In the genomic region with DNA sequence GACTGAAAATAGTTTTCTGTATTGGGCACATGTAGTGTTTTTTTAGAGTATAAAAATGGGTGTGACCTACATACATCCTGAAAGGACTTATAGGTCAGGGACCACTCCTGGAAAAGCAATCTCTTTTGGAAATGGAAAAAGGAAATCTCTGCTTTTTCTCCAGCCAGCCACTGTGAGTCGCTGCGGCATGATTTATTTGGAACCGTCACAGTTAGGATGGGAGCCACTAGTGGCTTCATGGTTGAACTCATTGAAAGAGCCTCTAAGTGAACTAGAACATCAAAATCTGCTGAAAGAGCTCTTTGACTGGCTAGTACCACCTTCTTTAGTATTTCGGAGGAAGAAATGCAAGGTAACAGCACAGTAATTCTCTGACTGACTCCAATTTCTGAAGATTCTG, we compare ENCODE assay signal across 9 mouse cellular contexts.
A peak's percentile ranks its signal among the peaks of the same experiment; 100 is the strongest.
DNase-seq lines count a peak whose midpoint lies in the region; ATAC-seq and TF ChIP-seq lines count a peak whose summit lies in the region.
"Had no signal": no experiment of that assay in that cellular context is flagged by ENCODE, and none has a peak within 500 bp of the region (broad histone marks: within the 10 kb centered on the region; RNA-seq: fewer than 3 reads in every experiment).

No protein-coding gene starts in this region.

- no peak overlapping the region for H3K9ac ChIP-seq in kidney, embryonic 14.5 days (ENCODE audit: low read depth, low read length)
- H3K9ac ChIP-seq in ES-E14 (ENCODE audit: insufficient read depth, low read depth, low read length, poor library complexity, severe bottlenecking) = no peak overlapping the region
- H3K9ac ChIP-seq in hindbrain, postnatal 0 days (replicated peaks; ENCODE audit: low read length) = no peak overlapping the region

- H3K4me3 ChIP-seq in kidney, embryonic 14.5 days (ENCODE audit: low read length) = no peak overlapping the region
- no peak overlapping the region for H3K4me3 ChIP-seq in ES-E14 (ENCODE audit: insufficient read depth in 1 of 2, low read depth in 1 of 2, low read length in 2 of 2, poor library complexity in 1 of 2, severe bottlenecking in 1 of 2)
- H3K4me3 ChIP-seq in hindbrain, postnatal 0 days (ENCODE audit: low read length) = no peak overlapping the region
- H3K4me3 ChIP-seq in midbrain, embryonic 10.5 days = no peak overlapping the region

- no peaks in the 10 kb centered on the region for H3K9me3 ChIP-seq in kidney, embryonic 14.5 days (ENCODE audit: control insufficient read depth, low read length)
- H3K9me3 ChIP-seq in ES-E14 (ENCODE audit: control insufficient read depth, insufficient read depth, low read depth, low read length) = no peaks in the 10 kb centered on the region
- H3K9me3 ChIP-seq in hindbrain, postnatal 0 days (ENCODE audit: low read length) = no peaks in the 10 kb centered on the region
- no peaks in the 10 kb centered on the region for H3K9me3 ChIP-seq in midbrain, embryonic 10.5 days (replicated peaks)

- no peaks in the 10 kb centered on the region for H3K36me3 ChIP-seq in kidney, embryonic 14.5 days (ENCODE audit: control insufficient read depth, insufficient read depth, low read length)
- no peaks in the 10 kb centered on the region for H3K36me3 ChIP-seq in ES-E14 (ENCODE audit: control insufficient read depth, insufficient read depth, low read length, poor library complexity, severe bottlenecking)
- H3K36me3 ChIP-seq in hindbrain, postnatal 0 days (ENCODE audit: insufficient read depth, low read length) = no peaks in the 10 kb centered on the region
- no peaks in the 10 kb centered on the region for H3K36me3 ChIP-seq in midbrain, embryonic 10.5 days

- H3K27ac ChIP-seq in kidney, embryonic 14.5 days (ENCODE audit: low read depth, low read length) = no peak overlapping the region
- H3K27ac ChIP-seq in ES-E14 (ENCODE audit: insufficient read depth, low read depth, low read length, poor library complexity, severe bottlenecking) = no peak overlapping the region
- H3K27ac ChIP-seq in hindbrain, postnatal 0 days = no peak overlapping the region
- no peak overlapping the region for H3K27ac ChIP-seq in midbrain, embryonic 10.5 days (replicated peaks)

- no peak overlapping the region for H3K4me2 ChIP-seq in kidney, embryonic 14.5 days (replicated peaks; ENCODE audit: low read depth, low read length)
- H3K4me2 ChIP-seq in hindbrain, postnatal 0 days (ENCODE audit: low read depth, low read length) = no peak overlapping the region

- H3K4me1 ChIP-seq in kidney, embryonic 14.5 days (ENCODE audit: control insufficient read depth, insufficient read depth, low read length) = no peaks in the 10 kb centered on the region
- no peaks in the 10 kb centered on the region for H3K4me1 ChIP-seq in ES-E14 (ENCODE audit: control insufficient read depth in 2 of 2, insufficient read depth in 2 of 2, low read length in 2 of 2, poor library complexity in 1 of 2)
- H3K4me1 ChIP-seq in hindbrain, postnatal 0 days (ENCODE audit: insufficient read depth, low read length) = no peaks in the 10 kb centered on the region
- H3K4me1 ChIP-seq in midbrain, embryonic 10.5 days = no peaks in the 10 kb centered on the region

- ATAC-seq in kidney, embryonic 14.5 days (ENCODE audit: low FRiP score, low TSS enrichment) = no peak
- ATAC-seq in hindbrain, postnatal 0 days = no peak

- peak; percentile 58 for TF ChIP-seq CTCF in hindbrain, postnatal 0 days (IDR thresholded peaks at IDR 0.05; ENCODE audit: low read depth)

- WGBS in kidney, embryonic 14.5 days = 47% methylated on average over 4 of the region's 4 CpGs
- WGBS in hindbrain, postnatal 0 days = 46% methylated on average over 4 of the region's 4 CpGs
- WGBS in midbrain, embryonic 10.5 days = 49% methylated on average over 4 of the region's 4 CpGs

- in situ Hi-C loops in ES-E14 (cut with MboI; ENCODE audit: low sequenced_read_pairs in 2 of 2, unreplicated experiment in 2 of 2) = no loop called here

- H3K27me3 ChIP-seq in kidney, embryonic 14.5 days (ENCODE audit: control insufficient read depth, insufficient read depth, low read length) = no peaks in the 10 kb centered on the region
- no peaks in the 10 kb centered on the region for H3K27me3 ChIP-seq in hindbrain, postnatal 0 days (ENCODE audit: insufficient read depth, low read length)
- no peaks in the 10 kb centered on the region for H3K27me3 ChIP-seq in midbrain, embryonic 10.5 days (ENCODE audit: low read depth, poor library complexity, severe bottlenecking)

- peak; percentile 9 to 36 for DNase-seq in cerebellum, postnatal 25 days
- no peak for DNase-seq in cerebellum, adult 8-10 months
- peak; percentile 21 for DNase-seq in kidney, postnatal 14 days
- DNase-seq in ES-E14 (ENCODE audit: low read depth, low spot score) = no peak
- DNase-seq in hindbrain, postnatal 0 days (ENCODE audit: low spot score) = peak; percentile 40
- DNase-seq in urinary bladder, postnatal 36 days (ENCODE audit: low spot score in 2 of 2) = no peak
- DNase-seq in midbrain, embryonic 10.5 days (ENCODE audit: low spot score) = no peak
- DNase-seq: thymus, postnatal 25 days had no signal

TF ChIP-seq in ES-E14, 5 proteins besides CTCF, POLR2A, EP300 and RAD21:
- no peak for TF ChIP-seq ZNF384 (IDR thresholded peaks at IDR 0.05; ENCODE audit: low read depth, low read length)
- peak; percentile 25; the same call in 1 of the 2 replicates for TF ChIP-seq ZC3H11A (IDR thresholded peaks at IDR 0.05; ENCODE audit: borderline replicate concordance, low read depth, low read length)
- no peak for TF ChIP-seq MAFK (IDR thresholded peaks at IDR 0.05; ENCODE audit: insufficient read depth, low read depth, low read length)
- TF ChIP-seq CHD2 (IDR thresholded peaks at IDR 0.05; ENCODE audit: low read depth, low read length) = no peak
- TF ChIP-seq HCFC1 (IDR thresholded peaks at IDR 0.05; ENCODE audit: borderline replicate concordance, insufficient read depth, low read length) = no peak

Comparison
In these comparisons a context has a peak if more than half of its experiments do, and no peak if none do; other contexts are left out.
1. DNase-seq: peak in cerebellum, postnatal 25 days (2 of 2), kidney, postnatal 14 days (single experiment) and hindbrain, postnatal 0 days (single experiment); none in cerebellum, adult 8-10 months (single experiment), ES-E14 (single experiment), urinary bladder, postnatal 36 days (0 of 2) and midbrain, embryonic 10.5 days (single experiment).